Mouse (Mus musculus): ENCODE data around the gene Dlg3. TPM values are rescaled to one million over a fixed set of nuclear protein-coding genes. Genes with fewer than 3 reads are reported as not detected.

Dlg3 gene
- total RNA-seq (2012; rRNA removed) (2.2 and 2.4 TPM in 2 replicates), polyA plus RNA-seq (2012; ENCODE audit: insufficient read depth in 1 of 2, insufficient read length in 2 of 2, low read depth in 1 of 2, low replicate concordance in 2 of 2, missing spikeins in 1 of 2) (1 to 10 TPM in 1 of 2 experiments, not detected in 1; 2.8 TPM)

- no peak within 1 kb of the TSS for H3K9ac ChIP-seq (ENCODE audit: control insufficient read depth, low read depth, low read length, poor library complexity, severe bottlenecking)
- H3K27me3 ChIP-seq (ENCODE audit: control insufficient read depth in 1 of 2, insufficient read depth in 2 of 2, low read length in 2 of 2) = no peaks in the 10 kb centered on the region
- no peaks in the 10 kb centered on the region for H3K36me3 ChIP-seq (ENCODE audit: control insufficient read depth in 1 of 2, insufficient read depth in 2 of 2, low read length in 2 of 2)
- no peaks in the 10 kb centered on the region for H3K9me3 ChIP-seq (replicated peaks; ENCODE audit: insufficient read depth, low read length)
- H3K27ac ChIP-seq (ENCODE audit: control insufficient read depth, low read depth, low read length) = no peak within 1 kb of the TSS
- TF ChIP-seq UBTF (IDR thresholded peaks at IDR 0.05; ENCODE audit: borderline replicate concordance, insufficient read depth, low read depth, low read length) (no peak), ZKSCAN1 (IDR thresholded peaks at IDR 0.05; ENCODE audit: low read depth, low read length) (no peak), POLR2AphosphoS5 (IDR thresholded peaks at IDR 0.05; ENCODE audit: borderline replicate concordance, low read depth, low read length) (no peak)
- H3K4me1 ChIP-seq (ENCODE audit: control insufficient read depth in 1 of 2, insufficient read depth in 2 of 2, low read length in 2 of 2) = no peaks in the 10 kb centered on the region
- no peak within 1 kb of the TSS for H3K4me3 ChIP-seq (ENCODE audit: control insufficient read depth in 1 of 2, insufficient read depth in 1 of 2, low read depth in 2 of 2, low read length in 2 of 2)
- H3K79me2 ChIP-seq (ENCODE audit: control insufficient read depth, insufficient read depth, low read length, poor library complexity) = no peaks in the 10 kb centered on the region
- no peak for DNase-seq (ENCODE audit: low read depth, low spot score)
Measured at GRCm38 (mm10) chrX:100767181-100767884, at the start of gene Dlg3. Dlg3 (plus strand) TSS chrX:100767722.

- no peak overlapping the region for H3K9ac ChIP-seq (ENCODE audit: control insufficient read depth, low read depth, low read length, poor library complexity, severe bottlenecking)
- H3K4me1 ChIP-seq (ENCODE audit: control insufficient read depth in 1 of 2, insufficient read depth in 2 of 2, low read length in 2 of 2) = no peaks in the 10 kb centered on the region
- H3K9me3 ChIP-seq (replicated peaks; ENCODE audit: insufficient read depth, low read length) = no peaks in the 10 kb centered on the region
- no peak overlapping the region for H3K27ac ChIP-seq (ENCODE audit: control insufficient read depth, low read depth, low read length)
- TF ChIP-seq MAZ (IDR thresholded peaks at IDR 0.05; ENCODE audit: low read depth, low read length) (no peak), SIN3A (IDR thresholded peaks at IDR 0.05; ENCODE audit: low read length) (no peak), POLR2AphosphoS2 (IDR thresholded peaks at IDR 0.05; ENCODE audit: low read length) (0 out of 2 replicates have a peak, but pooled peaks have one; percentile 31)
- no peaks in the 10 kb centered on the region for H3K27me3 ChIP-seq (ENCODE audit: control insufficient read depth in 1 of 2, insufficient read depth in 2 of 2, low read length in 2 of 2)
- no peaks in the 10 kb centered on the region for H3K36me3 ChIP-seq (ENCODE audit: control insufficient read depth in 1 of 2, insufficient read depth in 2 of 2, low read length in 2 of 2)
- no peaks in the 10 kb centered on the region for H3K79me2 ChIP-seq (ENCODE audit: control insufficient read depth, insufficient read depth, low read length, poor library complexity)
- no peak for DNase-seq (ENCODE audit: low read depth, low spot score)
- H3K4me3 ChIP-seq (ENCODE audit: control insufficient read depth in 1 of 2, insufficient read depth in 1 of 2, low read depth in 2 of 2, low read length in 2 of 2) = no peak overlapping the region
Measured at GRCm38 (mm10) chrX:100728947-100729346, 38.6 kb upstream of the Dlg3 start.

- Histone ChIP-seq H3K36me3 (ENCODE audit: control insufficient read depth in 1 of 2, insufficient read depth in 2 of 2, low read length in 2 of 2) (no peaks in the 10 kb centered on the region), H3K9ac (ENCODE audit: control insufficient read depth, low read depth, low read length, poor library complexity, severe bottlenecking) (no peak within 1 kb of the TSS), H3K27ac (ENCODE audit: control insufficient read depth, low read depth, low read length) (no peak within 1 kb of the TSS), H3K79me2 (ENCODE audit: control insufficient read depth, insufficient read depth, low read length, poor library complexity) (no peaks in the 10 kb centered on the region), H3K4me3 (ENCODE audit: control insufficient read depth in 1 of 2, insufficient read depth in 1 of 2, low read depth in 2 of 2, low read length in 2 of 2) (no peak within 1 kb of the TSS), H3K9me3 (replicated peaks; ENCODE audit: insufficient read depth, low read length) (no peaks in the 10 kb centered on the region), H3K4me1 (ENCODE audit: control insufficient read depth in 1 of 2, insufficient read depth in 2 of 2, low read length in 2 of 2) (no peaks in the 10 kb centered on the region), H3K27me3 (ENCODE audit: control insufficient read depth in 1 of 2, insufficient read depth in 2 of 2, low read length in 2 of 2) (no peaks in the 10 kb centered on the region)
- TF ChIP-seq ZC3H11A (IDR thresholded peaks at IDR 0.05; ENCODE audit: low read depth, low read length) (no peak), GATA1 (IDR thresholded peaks at IDR 0.05; ENCODE audit: low read depth, low read length) (no peak), ELF1 (IDR thresholded peaks at IDR 0.05; ENCODE audit: low read depth, low read length) (no peak), MAZ (IDR thresholded peaks at IDR 0.05; ENCODE audit: low read depth, low read length) (no peak), POLR2AphosphoS2 (IDR thresholded peaks at IDR 0.05; ENCODE audit: low read length) (no peak), UBTF (IDR thresholded peaks at IDR 0.05; ENCODE audit: borderline replicate concordance, insufficient read depth, low read depth, low read length) (no peak), KAT2A (conservative IDR thresholded peaks at IDR 0.05; ENCODE audit: low read depth, low read length) (no peak), MAFK (IDR thresholded peaks at IDR 0.05; ENCODE audit: borderline replicate concordance, low read depth, low read length) (no peak), MYC (IDR thresholded peaks at IDR 0.05; ENCODE audit: low read depth, low read length) (no peak), TBP (IDR thresholded peaks at IDR 0.05; ENCODE audit: low read depth, low read length) (no peak)
- no peak for DNase-seq (ENCODE audit: low read depth, low spot score)
Measured at GRCm38 (mm10) chrX:100729665-100730188, 37.8 kb upstream of the Dlg3 start, which contains the start of gene Gdpd2. Gdpd2 (plus strand) TSS chrX:100729873.

Data from MEL (cell line).